Mouse (Mus musculus) embryo, embryonic 10.5 days (tissue): ENCODE data around the gene Folr1.
A peak's percentile ranks its signal among the peaks of the same experiment; 100 is the strongest.

ENCODE experiments used
- DNase-seq: peaks from one replicate; pipeline ENCODE4 v3.0.0-alpha.2; 2015; ENCODE audit warnings: low spot score

Folr1 gene

GRCm38 (mm10) chr7:101868241-101869162 lies 2.1 kb downstream of the Folr1 start:
- no peak for DNase-seq

DNA sequence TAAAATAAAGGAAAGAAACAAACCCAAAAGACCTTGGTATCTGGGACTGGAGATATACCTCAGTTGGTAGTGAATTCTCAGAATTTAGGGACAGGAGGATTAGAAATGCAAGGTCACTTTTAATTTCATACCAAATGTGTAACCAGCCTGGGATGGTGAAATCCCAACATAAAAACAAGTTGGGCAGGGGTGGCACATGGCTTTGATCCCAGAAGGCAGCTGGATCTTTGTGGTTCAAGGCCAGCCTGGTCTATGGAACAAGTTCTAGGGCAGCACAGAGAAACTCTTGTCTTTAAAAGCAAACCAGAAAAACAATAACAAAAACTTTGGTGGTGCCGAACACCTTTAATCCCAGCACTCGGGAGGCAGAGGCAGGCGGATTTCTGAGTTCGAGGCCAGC lies 3.1 kb downstream of the Folr1 start:
- DNase-seq = no peak

DNA sequence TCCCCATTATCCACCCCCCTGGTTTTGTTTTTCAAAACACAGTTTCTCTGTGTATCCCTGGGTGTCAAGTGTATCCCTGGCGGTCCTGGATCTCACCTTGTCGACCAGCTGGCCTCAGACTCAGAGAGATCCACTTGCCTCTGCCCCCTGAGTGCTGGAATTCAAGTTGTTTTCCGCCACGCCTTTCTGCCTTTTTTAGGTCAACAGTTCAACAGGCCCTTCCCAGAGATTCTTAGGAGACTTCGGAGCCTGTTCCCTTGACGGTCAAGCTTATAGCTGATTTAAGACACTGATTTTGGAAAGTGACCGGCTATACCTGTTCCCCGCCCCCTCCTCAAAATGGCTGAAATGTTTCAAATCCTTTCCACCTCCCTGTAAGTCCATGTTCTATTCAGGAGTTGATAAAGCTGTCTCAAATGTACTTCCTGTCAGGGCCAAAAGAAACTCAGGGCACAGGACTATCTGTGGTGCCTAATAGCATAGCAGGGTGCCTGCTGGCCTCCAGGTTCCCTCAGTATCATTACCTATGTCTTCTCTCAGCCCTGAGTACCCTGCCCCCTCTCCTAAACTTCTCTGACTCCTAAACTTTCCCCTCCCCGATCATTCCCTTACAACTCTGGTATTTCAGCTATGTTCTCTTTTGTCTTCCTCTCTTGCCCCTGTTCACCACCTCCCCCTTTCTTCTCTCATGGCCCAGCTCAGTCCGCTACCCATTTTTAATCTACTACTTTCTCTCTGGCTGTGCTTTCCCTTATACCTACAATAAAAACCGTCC lies 3.9 kb downstream of the Folr1 start:
- no peak for DNase-seq

- DNase-seq = no peak
Measured at GRCm38 (mm10) chr7:101863415-101863814, 7.2 kb downstream of the Folr1 start, which contains the start of gene Anapc15. Gene Anapc15, plus strand, starts transcription at chr7:101863715.

DNA sequence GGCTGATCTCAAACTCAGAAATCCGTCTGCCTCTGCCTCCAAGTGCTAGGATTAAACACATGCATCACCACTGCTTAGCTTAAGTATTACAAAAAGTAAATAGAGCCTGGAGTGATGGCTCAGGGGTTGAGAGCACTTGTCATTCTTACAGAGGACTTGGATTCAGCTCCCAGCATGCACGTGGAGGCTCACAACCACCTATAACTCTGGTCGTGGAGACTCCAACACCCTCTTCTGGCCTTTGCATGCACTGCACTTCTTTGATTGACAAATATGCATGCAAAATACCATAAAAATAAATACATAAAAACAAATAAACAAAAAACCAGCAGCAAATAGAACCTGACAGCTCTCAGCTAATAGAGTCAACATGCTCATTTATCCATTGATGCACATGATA lies 8.3 kb downstream of the Folr1 start:
- DNase-seq = no peak

DNA sequence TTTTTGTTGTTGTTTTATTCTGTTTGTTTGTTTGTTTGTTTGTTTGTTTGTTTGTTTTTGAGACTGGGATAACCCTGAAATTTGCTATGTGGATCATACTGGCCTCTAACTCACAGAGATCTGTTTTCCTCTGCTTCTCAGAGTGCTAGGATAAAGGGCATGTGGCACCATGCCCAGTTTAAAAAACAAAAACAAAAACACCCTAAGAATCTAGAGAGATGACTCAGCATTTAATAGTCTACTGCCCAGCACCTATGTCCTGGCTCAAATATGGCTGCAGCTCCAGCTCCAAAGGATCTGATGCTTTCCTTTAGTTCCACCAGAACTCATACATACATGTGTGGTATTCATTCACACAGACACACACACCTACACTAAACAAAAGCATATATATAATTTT lies 9.6 kb downstream of the Folr1 start:
- no peak for DNase-seq

DNA sequence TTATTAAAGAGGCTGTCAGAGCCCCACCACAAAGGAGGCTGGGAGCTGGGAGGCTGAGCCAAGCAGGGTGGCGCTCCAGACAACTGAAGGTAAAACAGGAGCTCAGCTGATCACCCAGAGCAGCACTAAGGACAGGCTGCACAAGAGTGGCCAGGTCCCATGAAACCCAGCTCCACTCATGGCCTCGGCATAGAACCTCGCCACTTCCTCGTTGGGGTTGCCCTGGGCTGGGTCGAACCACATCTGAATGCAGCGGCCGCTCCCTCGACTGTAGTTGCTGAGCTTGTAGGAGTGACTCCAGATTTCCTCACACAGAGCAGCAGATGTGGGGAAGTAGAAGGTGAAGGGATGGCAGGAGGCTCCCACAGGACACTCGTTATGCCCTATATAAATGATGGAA lies 12.2 kb downstream of the Folr1 start:
- DNase-seq = no peak

- DNase-seq = no peak
Measured at GRCm38 (mm10) chr7:101857094-101857493, 13.5 kb downstream of the Folr1 start, which contains the start of gene Folr2. Gene Folr2, minus strand, starts transcription at chr7:101857194.

DNA sequence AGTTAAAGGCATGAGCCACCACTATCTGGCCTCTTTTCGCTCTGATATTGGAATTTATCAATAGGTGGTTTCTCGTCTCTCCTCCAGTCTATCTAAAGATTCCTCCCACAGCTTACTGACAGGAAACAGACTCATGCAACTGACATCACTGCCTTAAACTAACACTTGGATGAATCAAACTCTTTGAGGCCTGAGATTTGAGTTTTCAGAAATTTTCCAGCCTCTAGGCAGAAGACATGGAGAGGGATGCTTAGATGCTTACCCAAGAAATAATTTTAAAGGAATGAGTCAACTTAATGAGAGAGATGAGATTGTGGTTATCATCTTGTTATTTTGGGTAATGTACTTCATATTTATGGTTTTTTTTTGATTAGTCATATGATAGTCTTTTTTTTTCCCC lies 16.8 kb downstream of the Folr1 start:
- DNase-seq = no peak

DNA sequence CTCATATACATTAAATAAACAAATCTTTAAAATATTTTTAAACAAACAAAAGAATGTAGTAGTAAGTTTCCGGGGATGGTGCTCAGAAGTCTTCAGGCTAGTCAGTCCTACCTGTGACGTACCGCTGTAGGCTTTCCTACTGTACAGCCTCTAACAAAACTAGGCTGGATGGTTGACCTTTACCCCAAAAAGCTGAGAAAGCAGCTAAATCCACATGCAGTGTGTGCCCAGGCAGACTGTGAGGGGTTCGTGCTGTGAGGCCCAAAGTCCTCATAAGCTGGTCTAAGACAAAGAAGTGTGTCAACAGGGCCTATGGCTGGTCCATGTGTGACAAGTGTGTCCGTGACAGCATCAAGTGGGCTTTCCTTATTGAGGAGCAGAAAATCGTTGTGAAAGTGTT lies 17.7 kb downstream of the Folr1 start:
- DNase-seq = no peak

- no peak for DNase-seq
Measured at GRCm38 (mm10) chr7:101851689-101852088, 18.9 kb downstream of the Folr1 start.

DNA sequence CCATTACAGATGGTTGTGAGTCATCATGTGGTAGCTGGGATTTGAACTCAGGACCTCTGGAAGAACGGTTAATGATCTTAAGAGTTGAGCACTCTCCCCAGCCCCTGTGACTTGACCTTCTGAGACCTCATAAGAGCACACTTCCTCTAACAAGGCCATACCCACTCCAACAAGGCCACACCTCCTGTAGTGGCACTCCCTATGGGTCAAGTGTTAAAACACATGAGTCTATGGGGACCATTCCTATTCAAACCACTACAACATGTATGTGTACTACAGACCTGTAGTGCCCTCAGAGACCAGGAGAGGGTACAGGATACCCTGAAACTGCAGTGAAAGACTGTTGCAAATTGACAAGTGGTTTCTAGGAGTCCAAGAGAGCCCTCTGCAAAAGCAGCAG lies 22.7 kb downstream of the Folr1 start:
- DNase-seq = no peak

GRCm38 (mm10) chr7:101844186-101844585 lies 26.4 kb downstream of the Folr1 start:
- no peak for DNase-seq

DNA sequence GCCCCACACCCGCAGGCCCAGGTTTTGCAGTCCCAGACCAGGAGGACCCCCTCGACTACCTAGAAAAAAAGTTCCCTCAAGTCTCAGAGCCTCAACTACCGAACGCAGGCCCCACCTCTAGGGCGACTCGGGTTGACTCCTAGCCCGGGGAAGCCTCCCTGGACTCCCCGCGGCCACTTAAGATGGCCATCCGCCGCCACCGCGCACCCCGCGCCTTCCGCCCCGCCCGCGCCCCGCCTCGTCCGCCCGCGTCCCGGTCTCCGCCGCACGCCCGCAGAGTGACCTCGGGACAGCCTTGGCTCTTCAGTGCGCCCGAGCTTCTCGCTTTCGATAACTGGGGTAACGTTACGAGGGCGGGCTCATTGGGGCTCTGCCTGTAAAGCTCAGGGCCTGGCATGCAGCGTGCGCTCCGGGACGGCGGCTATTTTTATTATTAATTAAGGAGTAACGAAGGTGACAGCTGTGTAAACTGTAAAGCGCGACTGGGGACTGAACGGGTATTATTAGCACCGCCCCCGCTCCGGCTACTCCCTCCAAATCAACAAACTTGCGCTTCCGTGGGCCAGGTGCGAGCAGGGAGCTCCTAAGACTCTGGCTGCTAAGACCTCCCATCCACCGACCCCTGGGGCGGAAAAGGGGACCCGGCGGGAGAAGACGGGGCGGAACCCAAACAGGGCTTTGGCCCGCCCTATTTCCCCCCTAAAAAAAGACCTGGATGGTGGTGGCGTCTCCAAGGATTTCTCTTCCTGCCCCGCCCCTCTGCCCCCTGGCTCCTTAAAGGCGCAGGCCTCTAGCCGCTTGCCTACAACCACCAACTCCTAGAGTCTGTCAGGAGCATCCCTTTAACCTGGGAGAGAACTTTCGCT lies 32.7 kb downstream of the Folr1 start, which contains the start of gene Inppl1:
Gene Inppl1, minus strand, starts transcription at position 624 of the 866 bp plus-strand sequence.
- DNase-seq = peak; percentile 96

- no peak for DNase-seq
Measured at GRCm38 (mm10) chr7:101837154-101837605, 33.4 kb downstream of the Folr1 start.

DNA sequence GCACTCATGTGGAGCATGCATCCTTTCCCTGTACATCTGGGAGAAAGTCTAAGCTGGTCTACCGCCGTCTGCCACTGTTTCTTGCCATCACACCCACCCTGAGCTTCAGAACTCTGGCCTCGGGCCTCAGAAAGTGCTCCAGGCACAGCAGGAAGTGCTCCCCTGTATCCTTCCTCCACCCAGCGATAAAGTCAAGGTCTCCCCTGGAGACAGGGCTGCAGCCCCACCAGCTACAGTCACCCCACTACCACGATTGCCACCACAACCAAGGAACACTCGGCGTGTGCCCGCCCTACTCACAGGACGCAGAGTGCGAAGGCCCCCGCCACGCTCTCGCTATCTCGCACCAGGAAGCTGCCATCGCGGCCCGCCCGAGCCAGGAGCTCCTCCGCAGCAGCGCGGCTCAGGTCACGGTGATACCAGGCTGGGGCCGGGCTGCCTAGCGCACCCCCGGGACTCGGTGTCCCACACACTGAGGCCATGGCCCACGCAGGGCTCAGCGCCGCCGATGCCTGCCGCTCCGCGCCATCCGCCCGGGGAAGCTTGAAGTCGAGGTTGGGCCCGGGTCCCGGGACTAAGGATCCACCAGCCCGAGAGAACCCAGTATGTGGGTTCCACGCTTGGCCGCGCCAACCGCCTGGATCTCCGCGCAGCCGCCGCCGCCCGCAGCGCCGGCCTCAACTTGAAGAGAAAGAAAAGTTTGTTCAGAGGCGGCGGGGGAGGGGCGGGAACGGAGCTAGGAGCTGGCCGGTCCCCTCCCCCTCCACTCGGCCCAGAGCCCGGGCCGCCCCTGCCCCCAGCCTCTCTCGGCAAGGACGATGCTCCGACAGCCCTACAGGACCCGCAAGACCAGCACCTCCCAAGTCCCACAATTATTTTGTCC lies 34.1 kb downstream of the Folr1 start:
- peak; percentile 90 for DNase-seq

DNA sequence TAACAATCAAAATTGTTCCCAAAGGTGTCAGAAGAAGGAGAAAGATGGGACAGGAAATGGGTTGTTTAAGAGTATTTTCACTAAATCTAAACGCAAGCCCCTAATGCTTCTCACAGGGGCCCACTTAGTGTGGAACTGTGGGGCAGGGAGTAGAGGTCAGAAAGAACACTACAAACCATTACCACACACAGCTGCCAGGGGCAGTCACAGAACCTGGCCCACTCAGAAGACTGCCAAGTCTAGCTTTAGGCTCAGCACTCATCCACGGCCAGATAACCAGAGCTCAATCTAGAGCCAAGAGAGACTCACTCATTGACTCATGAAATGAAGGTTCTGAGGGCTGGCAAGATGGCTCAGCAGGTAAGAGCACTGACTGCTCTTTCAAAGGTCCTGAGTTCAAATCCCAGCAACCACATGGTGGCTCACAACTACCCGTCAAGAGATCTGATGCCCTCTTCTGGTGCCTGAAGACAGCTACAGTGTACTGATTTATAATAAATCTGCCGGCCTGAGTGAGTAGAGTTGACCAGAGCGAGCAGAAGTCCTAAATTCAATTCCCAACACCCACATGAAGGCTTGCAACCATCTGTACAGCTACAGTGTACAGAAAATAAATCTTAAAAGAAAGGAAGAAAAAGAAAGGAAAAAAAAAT lies 35.0 kb downstream of the Folr1 start:
- DNase-seq = no peak

- no peak for DNase-seq
Measured at GRCm38 (mm10) chr7:101834903-101835302, 35.7 kb downstream of the Folr1 start.

DNA sequence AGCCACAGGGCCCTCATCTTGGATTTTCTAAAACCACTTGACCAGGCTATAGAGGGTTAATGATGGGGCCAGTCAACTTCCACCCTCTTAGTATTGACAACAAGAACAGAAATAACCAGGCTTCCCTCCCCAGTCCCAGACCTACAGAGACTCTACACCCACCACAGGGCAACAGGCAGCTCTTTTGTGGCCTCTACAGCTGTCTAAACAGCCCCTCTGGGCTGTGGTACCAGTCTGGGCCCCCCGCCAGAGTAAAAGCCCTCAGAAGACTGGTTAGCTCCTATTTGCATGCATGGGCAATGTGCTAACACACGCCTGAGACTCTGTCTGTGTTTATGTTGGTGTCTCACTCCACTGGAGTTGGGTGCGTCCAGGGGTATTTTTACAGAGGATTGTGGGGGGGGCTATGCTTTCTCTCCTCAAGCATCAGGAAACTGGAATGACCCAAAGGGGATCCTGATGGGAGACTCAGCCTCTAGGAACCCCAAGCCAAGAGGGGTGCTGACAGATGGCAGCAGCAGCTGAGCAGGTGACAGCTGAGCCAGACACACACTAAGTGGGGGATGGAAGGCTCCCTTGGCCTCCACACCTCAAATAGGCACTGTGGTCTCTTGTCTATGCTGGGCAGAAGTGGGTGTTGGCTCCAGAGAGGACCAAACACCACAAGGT lies 36.5 kb downstream of the Folr1 start:
- DNase-seq = no peak

DNA sequence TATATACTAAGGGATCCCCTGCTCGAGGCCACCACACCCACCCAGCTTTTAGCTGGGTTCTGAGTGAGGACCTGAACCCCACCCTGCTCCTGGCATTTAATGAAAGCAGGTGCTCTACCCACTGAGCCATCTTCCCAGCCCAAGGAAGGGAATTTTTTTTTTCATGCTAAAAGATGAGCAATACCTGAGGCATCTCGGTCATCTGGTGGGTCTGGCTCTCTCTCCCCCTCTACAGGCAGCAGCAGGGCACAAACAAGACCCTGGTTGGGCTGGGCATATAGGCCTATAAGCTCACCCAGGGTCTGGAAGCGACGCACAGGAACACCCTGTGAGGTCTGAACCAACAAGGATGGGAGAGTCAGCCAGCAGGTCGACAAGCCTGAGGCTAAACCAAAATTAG lies 37.2 kb downstream of the Folr1 start:
- DNase-seq = no peak
